Mouse (Mus musculus): Measurements from ENCODE around the gene Krt88. TPM values are rescaled to one million over a fixed set of nuclear protein-coding genes. Genes with fewer than 3 reads are reported as not detected.

Krt88 gene
- not detected for polyA plus RNA-seq (2015; fragmentation: Illumina TruSeq; extraction: RNeasy Lipid Tissue Mini Kit (QIAGEN cat#74804); ENCODE audit: low read depth, low replicate concordance)

GRCm38 (mm10) chr15:101447444-101447843 lies at the start of gene Krt88:
Gene Krt88 (plus strand): TSS chr15:101447744.

GRCm38 (mm10) chr15:101410775-101411174 lies 36.8 kb upstream of the Krt88 start, which contains the start of gene Krt7:
Gene Krt7 (plus strand): TSS chr15:101411043.

DNA sequence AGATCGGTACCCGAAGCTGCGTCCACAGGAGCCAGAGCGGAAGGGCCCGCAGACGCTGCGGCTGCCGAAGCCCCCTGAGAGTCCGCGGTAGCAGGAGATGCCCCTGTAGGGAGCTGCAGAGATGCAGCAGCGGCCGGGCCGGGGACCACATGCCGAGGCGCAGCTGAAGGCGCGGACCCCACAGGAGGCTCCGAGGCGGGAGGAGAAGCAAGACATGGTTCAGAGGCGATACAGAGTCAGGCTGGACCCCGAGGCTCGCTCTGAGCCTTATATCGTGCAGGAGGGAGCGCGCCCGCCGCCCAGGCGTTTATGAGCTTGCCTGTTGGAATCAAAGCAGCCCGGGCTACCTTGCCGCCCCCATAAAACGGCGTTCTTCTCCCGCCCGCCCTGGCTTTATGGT lies 9.0 kb upstream of the Krt88 start, which contains the start of gene Krt87:
Gene Krt87 (minus strand): TSS at position 250 of the 400 bp plus-strand sequence.

GRCm38 (mm10) chr15:101463651-101464050 lies 16.1 kb downstream of the Krt88 start, which contains the start of gene Krt81:
Gene Krt81 (minus strand): TSS chr15:101463751.

GRCm38 (mm10) chr15:101472952-101473528 lies 25.5 kb downstream of the Krt88 start, which contains the start of gene Krt86:
Gene Krt86 (plus strand): TSS chr15:101473478.

GRCm38 (mm10) chr15:101491431-101491830 lies 43.9 kb downstream of the Krt88 start, which contains the start of gene Krt83:
Gene Krt83 (minus strand): TSS chr15:101491512.

Other genes with a start within 250 kb of the Krt88 start
- 29.4 TPM for gene Grasp, start 223.6 kb upstream of the Krt88 start, polyA plus RNA-seq (2015; fragmentation: Illumina TruSeq; extraction: RNeasy Lipid Tissue Mini Kit (QIAGEN cat#74804); ENCODE audit: low read depth, low replicate concordance)
- gene Nr4a1, start 193.5 kb upstream of the Krt88 start, polyA plus RNA-seq (2015; fragmentation: Illumina TruSeq; extraction: RNeasy Lipid Tissue Mini Kit (QIAGEN cat#74804); ENCODE audit: low read depth, low replicate concordance): 91.2 TPM
- 44.3 TPM for gene Atg101, start 163.5 kb upstream of the Krt88 start, polyA plus RNA-seq (2015; fragmentation: Illumina TruSeq; extraction: RNeasy Lipid Tissue Mini Kit (QIAGEN cat#74804); ENCODE audit: low read depth, low replicate concordance)
- not detected for gene 6030408B16Rik, start 154.5 kb upstream of the Krt88 start, polyA plus RNA-seq (2015; fragmentation: Illumina TruSeq; extraction: RNeasy Lipid Tissue Mini Kit (QIAGEN cat#74804); ENCODE audit: low read depth, low replicate concordance)
- 3.3 TPM for gene Krt80, start 77.6 kb upstream of the Krt88 start, polyA plus RNA-seq (2015; fragmentation: Illumina TruSeq; extraction: RNeasy Lipid Tissue Mini Kit (QIAGEN cat#74804); ENCODE audit: low read depth, low replicate concordance)
- gene Krt7, start 36.7 kb upstream of the Krt88 start, polyA plus RNA-seq (2015; fragmentation: Illumina TruSeq; extraction: RNeasy Lipid Tissue Mini Kit (QIAGEN cat#74804); ENCODE audit: low read depth, low replicate concordance): not detected
- gene Krt87, start 8.9 kb upstream of the Krt88 start, polyA plus RNA-seq (2015; fragmentation: Illumina TruSeq; extraction: RNeasy Lipid Tissue Mini Kit (QIAGEN cat#74804); ENCODE audit: low read depth, low replicate concordance): 0.19 TPM
- not detected for gene Krt81, start 16.0 kb downstream of the Krt88 start, polyA plus RNA-seq (2015; fragmentation: Illumina TruSeq; extraction: RNeasy Lipid Tissue Mini Kit (QIAGEN cat#74804); ENCODE audit: low read depth, low replicate concordance)
- gene Krt86, start 25.7 kb downstream of the Krt88 start, polyA plus RNA-seq (2015; fragmentation: Illumina TruSeq; extraction: RNeasy Lipid Tissue Mini Kit (QIAGEN cat#74804); ENCODE audit: low read depth, low replicate concordance): not detected
- not detected for gene Krt83, start 43.8 kb downstream of the Krt88 start, polyA plus RNA-seq (2015; fragmentation: Illumina TruSeq; extraction: RNeasy Lipid Tissue Mini Kit (QIAGEN cat#74804); ENCODE audit: low read depth, low replicate concordance)
- gene Gm49425, start 69.5 kb downstream of the Krt88 start, polyA plus RNA-seq (2015; fragmentation: Illumina TruSeq; extraction: RNeasy Lipid Tissue Mini Kit (QIAGEN cat#74804); ENCODE audit: low read depth, low replicate concordance): not detected
- not detected for gene Krt84, start 85.1 kb downstream of the Krt88 start, polyA plus RNA-seq (2015; fragmentation: Illumina TruSeq; extraction: RNeasy Lipid Tissue Mini Kit (QIAGEN cat#74804); ENCODE audit: low read depth, low replicate concordance)
- gene Krt82, start 102.9 kb downstream of the Krt88 start, polyA plus RNA-seq (2015; fragmentation: Illumina TruSeq; extraction: RNeasy Lipid Tissue Mini Kit (QIAGEN cat#74804); ENCODE audit: low read depth, low replicate concordance): not detected
- gene Krt90, start 115.2 kb downstream of the Krt88 start, polyA plus RNA-seq (2015; fragmentation: Illumina TruSeq; extraction: RNeasy Lipid Tissue Mini Kit (QIAGEN cat#74804); ENCODE audit: low read depth, low replicate concordance): not detected
- gene Krt75, start 126.2 kb downstream of the Krt88 start, polyA plus RNA-seq (2015; fragmentation: Illumina TruSeq; extraction: RNeasy Lipid Tissue Mini Kit (QIAGEN cat#74804); ENCODE audit: low read depth, low replicate concordance): not detected
- gene Gm5414, start 180.4 kb downstream of the Krt88 start, polyA plus RNA-seq (2015; fragmentation: Illumina TruSeq; extraction: RNeasy Lipid Tissue Mini Kit (QIAGEN cat#74804); ENCODE audit: low read depth, low replicate concordance): not detected
- not detected for gene Gm5478, start 199.6 kb downstream of the Krt88 start, polyA plus RNA-seq (2015; fragmentation: Illumina TruSeq; extraction: RNeasy Lipid Tissue Mini Kit (QIAGEN cat#74804); ENCODE audit: low read depth, low replicate concordance)
- gene Krt6b, start 232.5 kb downstream of the Krt88 start, polyA plus RNA-seq (2015; fragmentation: Illumina TruSeq; extraction: RNeasy Lipid Tissue Mini Kit (QIAGEN cat#74804); ENCODE audit: low read depth, low replicate concordance): not detected
- gene Krt6a, start 246.6 kb downstream of the Krt88 start, polyA plus RNA-seq (2015; fragmentation: Illumina TruSeq; extraction: RNeasy Lipid Tissue Mini Kit (QIAGEN cat#74804); ENCODE audit: low read depth, low replicate concordance): not detected